Mouse (Mus musculus): ENCODE measurements around the gene Stard3.

DNA sequence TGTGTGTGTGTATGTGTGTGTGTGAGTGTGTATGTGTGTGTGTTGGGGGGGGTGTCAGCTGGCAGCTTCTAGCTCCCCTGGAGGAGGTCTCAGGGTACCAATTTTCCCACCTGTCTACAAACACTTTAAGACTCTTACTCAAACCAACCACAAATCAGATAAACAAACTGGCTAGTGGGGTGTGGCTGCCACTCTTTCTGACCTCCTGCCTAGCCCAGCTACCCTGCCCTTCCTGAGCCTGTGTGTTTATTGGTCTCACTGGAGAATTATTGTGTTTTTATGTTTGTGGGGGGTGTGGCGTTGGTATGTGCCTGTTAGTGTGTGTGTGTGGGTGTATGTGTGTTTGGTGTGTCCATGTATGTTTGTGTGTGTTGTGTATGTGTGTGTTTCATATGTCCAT, 58.9 kb downstream of the Stard3 start:
- no peak for TF ChIP-seq CTCF (conservative IDR thresholded peaks at IDR 0.05 in 1 of 2, IDR thresholded peaks at IDR 0.05 in 1 of 2; ENCODE audit: low read depth in 2 of 2, low read length in 2 of 2)
- no peak for TF ChIP-seq USF1 (IDR thresholded peaks at IDR 0.05; ENCODE audit: low read depth, low read length)
- TF ChIP-seq MAZ (IDR thresholded peaks at IDR 0.05; ENCODE audit: low read depth, low read length), result no peak

All from CH12.LX (cell line).